Mouse (Mus musculus) small intestine, adult 2 months (tissue): ENCODE measurements around the gene Atraid. TPM values are rescaled to one million over a fixed set of nuclear protein-coding genes. Genes with fewer than 3 reads are reported as not detected.

Source experiments
- H3K27ac ChIP-seq: fragments of 200-500 bp; 2 replicates; pipeline ENCODE4 v1.5.1; 2012; ENCODE audit warnings: low read depth, low read length, control low read depth, inconsistent platforms; ENCODE audit not compliant: insufficient read depth
- H3K27me3 ChIP-seq: fragments of 200-500 bp; 2 replicates; pipeline ENCODE4 v1.6.1; 2012; ENCODE audit warnings: mild to moderate bottlenecking, moderate library complexity, low read length, inconsistent platforms; ENCODE audit not compliant: control insufficient read depth, insufficient read depth
- H3K36me3 ChIP-seq: fragments of 200-500 bp; 2 replicates; pipeline ENCODE4 v1.6.1; 2012; ENCODE audit warnings: mild to moderate bottlenecking, low read length, control low read depth, inconsistent platforms; ENCODE audit not compliant: control insufficient read depth, insufficient read depth
- H3K4me1 ChIP-seq: fragments of 200-500 bp; 2 replicates; pipeline ENCODE4 v1.6.1; 2012; ENCODE audit warnings: low read length, inconsistent platforms, mixed read lengths; ENCODE audit not compliant: control insufficient read depth, insufficient read depth, insufficient read length
- H3K4me3 ChIP-seq: fragments of 200-500 bp; 2 replicates; pipeline ENCODE4 v1.5.1; 2012; ENCODE audit warnings: low read depth, mild to moderate bottlenecking, control low read depth, inconsistent platforms, low read length, moderate library complexity
- CTCF ChIP-seq: fragments of 200-500 bp; IDR thresholded peaks from 2 replicates; pipeline ENCODE4 v1.5.1; 2012; ENCODE audit warnings: low read depth, mild to moderate bottlenecking, control low read depth, inconsistent platforms, low read length, moderate library complexity, mixed read lengths; ENCODE audit not compliant: insufficient replicate concordance, insufficient read length; ENCODE audit errors: extremely low read depth
- POLR2A ChIP-seq: fragments of 200-500 bp; IDR thresholded peaks from 2 replicates; pipeline ENCODE4 v1.6.1; 2012; ENCODE audit warnings: low read depth, mild to moderate bottlenecking, control low read depth, inconsistent platforms, low read length, moderate library complexity
- WGBS: fragments of 180-500 bp; shearing (Covaris S2); methylation state at CpG from one replicate; pipeline ENCODE4 v1.1.7; 2018; 5-methylcytosine and 5-hydroxymethylcytosine counted together
- polyA plus RNA-seq: library from polyadenylated mRNA; depleted of rRNA; stranded (reverse); fragments of >200 nt; gene quantifications from 2 replicates; pipeline ENCODE4 v1.2.3, GENCODE M21; 2012

Atraid gene
- polyA plus RNA-seq, 1 experiment, result 51.4 TPM

GRCm38 (mm10) chr5:31054261-31055215 lies 6.4 kb downstream of the Atraid start, which contains the start of gene Cad:
Cad (plus strand) TSS chr5:31054780.
- peak within 1 kb of the TSS; percentile 85 for H3K4me3 ChIP-seq
- WGBS, result 2% methylated on average over 64 of the region's 64 CpGs
- H3K27me3 ChIP-seq, result no peaks in the 10 kb centered on the region
- H3K4me1 ChIP-seq, result peaks cover 7% of the 10 kb centered on the region; the same call in 1 of the 2 replicates
- no peak; the same call in 1 of the 2 replicates for TF ChIP-seq POLR2A
- 0 out of 2 replicates have a peak, but pooled peaks cover under 1% of the 10 kb centered on the region for H3K36me3 ChIP-seq
- peak within 1 kb of the TSS; percentile 39 for H3K27ac ChIP-seq

GRCm38 (mm10) chr5:31055216-31056140 lies 7.4 kb downstream of the Atraid start:
- 26% methylated on average over 19 of the region's 19 CpGs for WGBS
- TF ChIP-seq POLR2A (no peak), CTCF (no peak)
- no peak overlapping the region for H3K27ac ChIP-seq

GRCm38 (mm10) chr5:31069810-31070209 lies 21.7 kb downstream of the Atraid start:
- Histone ChIP-seq H3K4me1 (no peaks in the 10 kb centered on the region), H3K27me3 (no peaks in the 10 kb centered on the region), H3K4me3 (no peak overlapping the region), H3K36me3 (peaks cover 58% of the 10 kb centered on the region), H3K27ac (no peak overlapping the region)
- WGBS, result 98% methylated on average over 3 of the region's 3 CpGs
- no peak for TF ChIP-seq POLR2A
- no peak for TF ChIP-seq CTCF

More at GRCm38 (mm10) chr5:31055216-31056140, 7.4 kb downstream of the Atraid start:
- H3K4me1 ChIP-seq, result peaks cover 7% of the 10 kb centered on the region; the same call in 1 of the 2 replicates
- peaks cover 9% of the 10 kb centered on the region; the same call in 1 of the 2 replicates for H3K36me3 ChIP-seq
- H3K4me3 ChIP-seq, result peak overlapping the region; percentile 85
- no peaks in the 10 kb centered on the region for H3K27me3 ChIP-seq

- WGBS, result 83% methylated on average over 2 of the region's 2 CpGs
- Histone ChIP-seq H3K27me3 (no peaks in the 10 kb centered on the region), H3K4me1 (no peaks in the 10 kb centered on the region), H3K4me3 (no peak overlapping the region), H3K27ac (no peak overlapping the region), H3K36me3 (peaks cover 62% of the 10 kb centered on the region)
- no peak for TF ChIP-seq CTCF
- no peak for TF ChIP-seq POLR2A
Measured at GRCm38 (mm10) chr5:31071059-31071458, 22.9 kb downstream of the Atraid start.

GRCm38 (mm10) chr5:31071821-31072220 lies 23.7 kb downstream of the Atraid start:
- Histone ChIP-seq H3K36me3 (peaks cover 68% of the 10 kb centered on the region), H3K27ac (no peak overlapping the region), H3K27me3 (no peaks in the 10 kb centered on the region), H3K4me3 (no peak overlapping the region), H3K4me1 (no peaks in the 10 kb centered on the region)
- 92% methylated on average over 11 of the region's 11 CpGs for WGBS
- TF ChIP-seq POLR2A (no peak), CTCF (no peak)

- no peak overlapping the region for H3K4me3 ChIP-seq
- H3K27me3 ChIP-seq, result no peaks in the 10 kb centered on the region
- no peak for TF ChIP-seq CTCF
- no peak for TF ChIP-seq POLR2A
- 93% methylated on average over 12 of the region's 12 CpGs for WGBS
- H3K27ac ChIP-seq, result no peak overlapping the region
- no peaks in the 10 kb centered on the region for H3K4me1 ChIP-seq
- peaks cover 64% of the 10 kb centered on the region for H3K36me3 ChIP-seq
Measured at GRCm38 (mm10) chr5:31073176-31073575, 25.1 kb downstream of the Atraid start.
